Mouse (Mus musculus): ENCODE data around the gene Scap.
"Not testable (repeated sequence)": the region's sequence is repeated elsewhere in the genome, so short reads cannot be mapped to it uniquely, and the experiment has no call there.

Scap gene

GRCm38 (mm10) chr9:110330913-110331312, 2.2 kb upstream of the Scap start:
- not testable (repeated sequence) for DNase-seq (ENCODE audit: low spot score)

DNA sequence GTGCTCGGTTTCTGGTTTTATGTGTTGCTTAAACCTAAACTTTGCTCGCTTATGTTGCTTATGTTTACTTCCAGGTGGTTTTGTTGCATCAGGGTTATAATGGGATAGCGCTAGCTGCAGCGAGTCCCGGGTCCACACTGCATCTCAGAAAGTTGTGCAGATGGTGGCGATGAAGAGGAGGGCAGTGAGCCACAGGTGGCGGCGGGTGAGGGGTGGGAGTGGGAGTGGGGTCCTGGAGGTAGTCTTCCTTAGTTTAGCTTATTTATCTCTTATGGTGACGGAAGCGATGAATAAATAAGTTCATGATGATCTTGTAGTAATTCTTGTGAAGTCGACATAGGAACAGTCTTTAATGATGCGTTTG, 790 bp downstream of the Scap start:
- DNase-seq (ENCODE audit: low spot score), result no peak

- DNase-seq (ENCODE audit: low spot score), result no peak
These were observed 1.8 kb downstream of the Scap start for GRCm38 (mm10) chr9:110334849-110335248.

GRCm38 (mm10) chr9:110340037-110340750, 7.1 kb downstream of the Scap start:
- DNase-seq (ENCODE audit: low spot score), result no peak

DNA sequence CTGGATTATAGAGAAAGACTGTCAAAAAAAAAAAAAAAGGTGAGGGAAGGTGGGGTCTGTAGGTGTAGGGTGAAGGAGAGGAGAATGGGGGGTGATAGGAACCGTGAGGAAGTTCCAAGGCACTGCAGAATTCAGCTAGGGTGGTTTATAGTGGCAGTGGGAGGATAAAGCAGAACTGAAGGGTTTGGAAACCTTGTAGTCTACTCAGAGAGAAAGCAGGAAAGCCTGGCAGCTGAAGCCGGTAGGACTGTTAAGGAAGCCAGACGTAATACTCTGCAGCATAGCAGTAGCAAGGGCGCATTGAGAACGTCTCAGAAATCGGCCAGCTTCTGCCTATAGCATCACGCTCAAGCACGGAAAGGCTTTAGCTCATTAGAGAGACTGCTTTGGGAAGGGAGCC, 8.9 kb downstream of the Scap start:
- DNase-seq (ENCODE audit: low spot score), result no peak

DNA sequence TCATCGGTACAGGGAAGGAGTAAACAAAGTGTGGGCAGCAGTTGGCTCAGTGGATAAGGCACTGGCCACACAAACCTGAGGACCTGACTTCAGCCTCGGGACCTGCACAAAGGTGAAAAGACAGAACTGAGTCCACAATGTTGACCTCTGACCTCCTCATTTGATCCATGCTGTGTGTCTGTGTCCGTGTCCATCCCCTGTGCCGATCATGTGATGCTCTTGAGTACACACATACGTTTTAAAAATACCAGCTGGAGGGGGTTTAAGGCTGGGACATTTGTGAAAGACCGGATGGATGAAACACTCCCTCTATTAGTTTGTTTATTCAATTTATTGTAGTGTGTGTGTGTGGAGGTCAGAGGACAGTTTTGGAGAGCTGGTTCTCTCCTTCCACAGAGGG, 10.7 kb downstream of the Scap start:
- DNase-seq (ENCODE audit: low spot score), result no peak

- no peak for DNase-seq (ENCODE audit: low spot score)
These were observed 12.1 kb downstream of the Scap start for GRCm38 (mm10) chr9:110345057-110345739.

GRCm38 (mm10) chr9:110348899-110349298, 15.8 kb downstream of the Scap start:
- DNase-seq (ENCODE audit: low spot score), result no peak

- DNase-seq (ENCODE audit: low spot score), result no peak
These were observed 17.1 kb downstream of the Scap start for GRCm38 (mm10) chr9:110350188-110350587.

DNA sequence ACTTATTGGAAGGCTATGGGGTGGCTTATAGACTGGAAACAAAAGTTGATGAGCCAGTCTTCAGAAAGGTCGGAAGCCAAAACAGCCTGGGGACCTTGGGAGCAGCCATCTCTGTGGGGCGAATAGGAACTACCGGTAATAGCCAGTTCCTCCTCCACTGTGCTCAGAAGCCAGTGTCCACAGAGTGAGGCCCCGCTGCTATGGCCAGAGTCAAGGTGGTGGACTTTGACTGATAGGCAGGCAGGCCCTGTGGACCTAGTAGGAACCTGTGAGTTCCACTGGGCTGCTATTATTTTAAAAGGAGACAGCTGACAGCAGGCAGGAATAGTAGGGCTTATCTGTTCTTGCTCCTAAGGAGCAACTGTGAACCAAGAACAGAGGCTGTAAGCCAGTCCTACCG, 17.5 kb downstream of the Scap start:
- DNase-seq (ENCODE audit: low spot score), result no peak

- no peak for DNase-seq (ENCODE audit: low spot score)
These were observed 18.3 kb downstream of the Scap start for GRCm38 (mm10) chr9:110351350-110351749.

GRCm38 (mm10) chr9:110351932-110352632, 19.0 kb downstream of the Scap start:
- no peak for DNase-seq (ENCODE audit: low spot score)

- DNase-seq (ENCODE audit: low spot score), result no peak
These were observed 25.3 kb downstream of the Scap start for GRCm38 (mm10) chr9:110358341-110358740.

DNA sequence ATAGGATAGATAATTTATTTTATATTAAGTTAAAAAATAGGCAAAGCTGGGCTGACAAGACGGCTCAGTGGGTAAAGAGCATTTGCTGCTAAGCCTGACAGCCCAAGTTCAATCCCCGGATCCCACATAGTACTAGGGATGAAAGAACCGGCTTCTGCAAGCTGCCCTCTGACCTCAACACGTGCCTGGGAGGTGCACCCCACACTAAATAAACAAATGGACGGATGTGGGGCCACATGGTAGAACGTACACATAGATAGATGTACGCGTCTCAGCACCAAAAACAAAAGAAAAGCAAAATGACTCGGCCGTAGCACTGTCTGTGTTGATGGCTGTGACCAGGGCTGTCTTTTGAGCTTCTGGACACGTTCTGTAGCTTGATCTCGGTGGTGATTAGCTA, 28.2 kb downstream of the Scap start:
- DNase-seq (ENCODE audit: low spot score), result no peak

DNA sequence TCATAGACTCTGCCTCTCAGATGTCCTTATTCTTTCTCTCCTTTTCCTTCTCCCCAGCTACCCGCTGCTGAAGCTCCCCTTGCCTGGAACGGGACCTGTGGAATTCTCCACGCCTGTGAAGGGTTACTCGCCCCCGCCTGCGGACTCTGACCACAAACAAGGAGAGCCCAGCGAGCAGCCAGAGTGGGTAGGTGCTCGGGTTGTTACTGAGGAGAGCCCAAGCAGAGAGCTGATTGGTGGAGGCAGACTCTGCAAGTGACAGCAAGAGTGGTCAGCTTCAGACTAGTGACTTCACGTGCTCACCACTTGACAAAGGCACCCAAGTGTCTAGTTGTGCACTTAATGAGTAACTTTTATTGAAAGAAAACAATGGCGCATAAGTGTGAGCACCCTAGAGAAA, 29.2 kb downstream of the Scap start:
- no peak for DNase-seq (ENCODE audit: low spot score)

DNA sequence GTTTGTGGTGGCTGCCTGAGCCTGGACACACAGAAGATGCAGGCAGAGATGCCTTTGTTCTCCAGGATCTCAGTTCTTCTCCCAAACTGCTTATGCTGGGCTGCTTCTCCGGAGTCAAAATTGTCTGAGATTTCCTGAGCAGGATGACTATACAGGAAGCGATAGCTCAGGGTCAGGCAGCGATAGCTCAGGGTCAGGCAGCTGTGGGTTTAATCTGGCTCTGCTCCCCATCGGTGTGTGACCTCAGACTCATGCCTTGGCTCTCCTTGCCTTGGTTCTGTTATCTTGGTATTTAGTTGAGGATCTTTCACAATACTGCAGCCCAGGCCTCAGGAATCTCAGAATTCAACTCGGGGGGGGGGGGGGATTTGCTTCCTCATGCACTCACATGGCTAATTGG, 33.7 kb downstream of the Scap start:
- peak; percentile 61 for DNase-seq (ENCODE audit: low spot score)

DNA sequence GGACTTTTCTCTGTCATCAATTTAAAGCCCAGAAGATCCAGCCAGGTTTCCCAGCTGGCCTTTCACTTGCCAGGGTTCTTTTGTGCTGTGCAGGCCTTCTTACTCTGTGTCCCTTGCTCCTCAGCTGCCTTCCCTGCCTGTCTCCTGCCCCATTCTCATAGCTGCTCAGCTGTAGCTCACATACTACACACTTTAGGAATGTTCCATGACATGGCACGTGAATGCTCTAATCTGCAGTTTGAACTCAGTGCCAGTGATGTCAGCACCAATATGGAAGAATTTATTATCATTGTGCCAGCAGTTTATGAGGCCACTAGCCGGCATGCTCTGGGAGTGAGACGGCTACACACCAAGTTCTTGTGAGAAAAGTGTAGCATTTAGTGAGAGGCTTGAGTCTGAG, 36.8 kb downstream of the Scap start:
- no peak for DNase-seq (ENCODE audit: low spot score)

DNA sequence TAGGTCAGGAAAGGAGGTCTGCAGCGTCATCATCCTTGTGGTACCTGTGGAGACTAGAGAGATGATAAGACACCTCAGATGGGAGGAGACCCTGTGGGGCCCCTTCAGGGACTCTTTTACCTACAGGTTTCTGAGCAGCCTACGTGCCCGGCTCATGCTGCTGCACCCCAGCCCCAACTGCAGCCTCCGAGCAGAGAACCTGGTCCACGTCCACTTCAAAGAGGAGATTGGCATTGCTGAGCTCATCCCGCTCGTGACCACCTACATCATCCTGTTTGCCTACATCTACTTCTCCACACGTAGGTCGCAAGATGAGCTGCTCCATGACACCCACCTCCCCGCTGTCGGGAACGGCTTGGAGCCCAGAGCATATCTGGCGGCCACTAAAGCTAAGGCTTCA, 40.8 kb downstream of the Scap start:
- DNase-seq (ENCODE audit: low spot score), result no peak

- peak; percentile 45 for DNase-seq (ENCODE audit: low spot score)
These were observed 42.6 kb downstream of the Scap start for GRCm38 (mm10) chr9:110375668-110376067.

DNA sequence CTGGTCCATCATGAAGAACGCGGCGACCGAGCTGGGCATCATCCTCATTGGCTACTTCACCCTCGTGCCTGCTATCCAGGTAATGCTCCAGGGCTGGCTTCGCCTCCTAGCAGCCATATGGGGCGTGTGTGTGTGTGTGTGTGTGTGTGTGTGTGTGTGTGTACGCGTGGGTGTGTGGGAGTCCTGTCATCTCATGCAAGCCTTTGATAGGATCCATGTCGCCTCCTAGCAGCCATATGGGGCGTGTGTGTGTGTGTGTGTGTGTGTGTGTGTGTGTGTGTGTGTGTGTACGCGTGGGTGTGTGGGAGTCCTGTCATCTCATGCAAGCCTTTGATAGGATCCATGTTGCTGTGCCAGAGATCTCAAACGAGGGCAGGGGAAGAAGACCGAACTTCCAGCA, 44.6 kb downstream of the Scap start:
- DNase-seq (ENCODE audit: low spot score), result not testable (repeated sequence)

GRCm38 (mm10) chr9:110379361-110379760, 46.3 kb downstream of the Scap start:
- no peak for DNase-seq (ENCODE audit: low spot score)

- peak; percentile 66 for DNase-seq (ENCODE audit: low spot score)
These were observed 47.6 kb downstream of the Scap start for GRCm38 (mm10) chr9:110380662-110381061.

- no peak for DNase-seq (ENCODE audit: low spot score)
These were observed 48.2 kb downstream of the Scap start for GRCm38 (mm10) chr9:110381292-110381691.
